Mouse (Mus musculus) ES-Bruce4 (cell line): ENCODE data around the gene Scamp4.

Experiments used
- CTCF ChIP-seq: IDR thresholded peaks from one replicate; pipeline ENCODE4 v1.8.1; 2011; ENCODE audit warnings: low read depth, low read length
- EP300 ChIP-seq: IDR thresholded peaks from 2 replicates; pipeline ENCODE4 v1.6.1; 2011; ENCODE audit warnings: low read depth, low read length; ENCODE audit not compliant: insufficient read depth
- POLR2A ChIP-seq: IDR thresholded peaks from one replicate; pipeline ENCODE4 v1.8.1; 2011; ENCODE audit warnings: low read length; ENCODE audit not compliant: insufficient read depth

- TF ChIP-seq POLR2A (no peak), CTCF (peak; percentile 98), EP300 (0 out of 2 replicates have a peak, but pooled peaks have one; percentile 46)
Measured at GRCm38 (mm10) chr10:80566375-80567092, 36.1 kb upstream of the Scamp4 start.
